Mouse (Mus musculus): ENCODE results near the gene Zmiz1. TPM values are rescaled to one million over a fixed set of nuclear protein-coding genes. Genes with fewer than 3 reads are reported as not detected.

The Zmiz1 gene
- total and polyA plus RNA-seq, 3 experiments: 3.7 to 45.8 (median 11.1) TPM

DNA sequence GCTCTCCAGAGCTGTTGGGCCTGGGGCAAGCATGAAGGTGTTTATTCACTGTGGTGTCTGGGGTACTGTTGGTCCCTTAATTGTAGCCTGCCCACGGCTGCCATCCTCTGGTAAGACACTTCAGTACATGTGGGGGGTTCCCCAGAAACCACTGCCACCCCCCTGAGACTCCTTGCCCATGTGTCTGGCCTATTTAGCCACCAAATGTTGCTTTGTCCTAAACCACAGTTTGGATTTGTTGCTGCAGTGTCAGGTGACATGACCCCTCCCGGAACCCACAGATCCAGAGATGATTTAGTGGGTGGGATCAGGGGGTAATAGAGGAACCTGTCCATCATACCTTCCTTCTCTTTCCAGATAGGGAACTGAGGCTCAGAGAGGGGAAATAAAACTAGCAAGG, 12.1 kb downstream of the Zmiz1 start:
- no peak for TF ChIP-seq POLR2A (IDR thresholded peaks at IDR 0.05; ENCODE audit: low read depth, low read length)
- TF ChIP-seq MAZ (IDR thresholded peaks at IDR 0.05; ENCODE audit: low read depth, low read length): peak; percentile 68; the same call in 1 of the 2 replicates
- peak; percentile 19 to 62; a peak in 3 of 4 replicates for TF ChIP-seq CTCF (conservative IDR thresholded peaks at IDR 0.05 in 1 of 2, IDR thresholded peaks at IDR 0.05 in 1 of 2; ENCODE audit: low read depth in 2 of 2, low read length in 2 of 2)
- peak; percentile 60 for TF ChIP-seq SMC3 (IDR thresholded peaks at IDR 0.05; ENCODE audit: low read depth, low read length)
- no peak for TF ChIP-seq PAX5 (IDR thresholded peaks at IDR 0.05; ENCODE audit: low read length)
- 0 out of 2 replicates have a peak, but pooled peaks have one; percentile 17 for TF ChIP-seq ETS1 (conservative IDR thresholded peaks at IDR 0.05; ENCODE audit: low read depth, low read length)
- TF ChIP-seq BHLHE40 (IDR thresholded peaks at IDR 0.05; ENCODE audit: low read depth, low read length): 0 out of 2 replicates have a peak, but pooled peaks have one; percentile 46
- TF ChIP-seq RAD21 (IDR thresholded peaks at IDR 0.05; ENCODE audit: low read depth, low read length): peak; percentile 63
- TF ChIP-seq MAX (IDR thresholded peaks at IDR 0.05; ENCODE audit: low read length): peak; percentile 41; the same call in 1 of the 2 replicates
- dilution Hi-C loops (cut with MboI; ENCODE audit: extremely low pct_ligation_motif_present, extremely low pct_unique_long_range_greater_than_20kb, low sequenced_read_pairs) (no loop called here), in situ Hi-C loops (cut with MboI; ENCODE audit: low pct_ligation_motif_present, low pct_unique_long_range_greater_than_20kb, low sequenced_read_pairs) (loop anchor here (10.0 to 25.0 kb wide), 2 partner anchors 356 to 984 kb away; partner anchors contain the start of genes Polr3a and Rps24)
- no peak overlapping the region for H3K9ac ChIP-seq (ENCODE audit: insufficient read depth, low read depth)
- no peak overlapping the region for H3K4me2 ChIP-seq (ENCODE audit: insufficient read depth, low read depth, poor library complexity, severe bottlenecking)
- no peaks in the 10 kb centered on the region for H3K27me3 ChIP-seq (replicated peaks)
- no peak overlapping the region for H3K4me3 ChIP-seq (replicated peaks in 1 of 3; ENCODE audit: low read depth in 2 of 3, low read length in 2 of 3, poor library complexity in 1 of 3)
- H3K36me3 ChIP-seq (replicated peaks in 1 of 2; ENCODE audit: control insufficient read depth in 1 of 2, insufficient read depth in 1 of 2, low read length in 1 of 2): peaks cover 0 to 8% of the 10 kb centered on the region in 2 experiments
- DNase-seq (ENCODE audit: extremely low read depth): peak; percentile 67
- peaks cover 57 to 84% of the 10 kb centered on the region in 2 experiments for H3K4me1 ChIP-seq (ENCODE audit: control insufficient read depth in 1 of 2, insufficient read depth in 2 of 2)
- H3K9me3 ChIP-seq (replicated peaks; ENCODE audit: low read length): no peaks in the 10 kb centered on the region
- no peak overlapping the region for H3K27ac ChIP-seq (ENCODE audit: insufficient read depth, low read depth)
- peaks cover 54% of the 10 kb centered on the region for H3K79me2 ChIP-seq (replicated peaks; ENCODE audit: control insufficient read depth, extremely low read depth, insufficient read depth, poor library complexity, severe bottlenecking)

DNA sequence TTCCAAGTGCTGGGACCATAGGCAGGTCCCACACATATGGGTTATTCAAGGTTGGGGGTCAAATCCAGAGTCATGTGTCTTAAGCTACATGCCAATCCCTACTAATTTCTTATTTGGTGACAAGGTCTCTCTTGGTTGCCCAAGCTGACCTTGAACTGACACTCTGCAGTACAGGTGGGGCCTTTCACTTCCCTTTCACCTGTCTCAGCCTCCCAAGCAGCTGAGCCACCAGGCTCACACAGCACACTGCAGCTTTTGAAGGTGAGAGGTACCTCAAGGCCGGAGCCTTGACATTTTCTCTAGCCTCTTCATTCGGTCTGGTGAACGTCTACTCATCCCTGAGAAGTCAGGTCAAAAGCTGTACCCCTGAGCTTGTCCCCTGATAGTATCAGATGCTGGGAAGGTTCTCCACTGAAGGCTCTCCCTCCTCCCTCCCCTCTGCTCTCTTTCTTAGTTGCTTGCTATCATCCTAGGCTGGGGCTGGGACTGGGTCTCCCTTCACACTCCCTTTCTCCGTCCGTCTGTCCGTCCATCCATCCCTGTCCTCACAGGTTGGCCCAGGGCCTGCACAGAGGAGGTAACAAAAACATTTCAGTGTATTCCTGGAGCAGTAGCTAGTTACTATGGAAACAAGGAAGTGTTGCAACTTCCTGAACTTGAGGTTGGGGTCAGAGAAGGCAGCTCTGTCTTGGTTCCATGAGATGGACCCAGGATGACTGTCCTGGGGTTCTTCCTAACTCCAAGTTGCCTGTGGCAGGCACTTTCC, 13.3 kb downstream of the Zmiz1 start:
- Histone ChIP-seq H3K9ac (ENCODE audit: insufficient read depth, low read depth) (no peak overlapping the region), H3K4me3 (replicated peaks in 1 of 3; ENCODE audit: low read depth in 2 of 3, low read length in 2 of 3, poor library complexity in 1 of 3) (no peak overlapping the region), H3K79me2 (replicated peaks; ENCODE audit: control insufficient read depth, extremely low read depth, insufficient read depth, poor library complexity, severe bottlenecking) (peaks cover 50% of the 10 kb centered on the region), H3K4me1 (ENCODE audit: control insufficient read depth in 1 of 2, insufficient read depth in 2 of 2) (peaks cover 69 to 92% of the 10 kb centered on the region in 2 experiments), H3K27ac (ENCODE audit: insufficient read depth, low read depth) (peak overlapping the region; percentile 92), H3K4me2 (ENCODE audit: insufficient read depth, low read depth, poor library complexity, severe bottlenecking) (no peak overlapping the region), H3K36me3 (replicated peaks in 1 of 2; ENCODE audit: control insufficient read depth in 1 of 2, insufficient read depth in 1 of 2, low read length in 1 of 2) (peaks cover 0 to 13% of the 10 kb centered on the region in 2 experiments), H3K9me3 (replicated peaks; ENCODE audit: low read length) (no peaks in the 10 kb centered on the region), H3K27me3 (replicated peaks) (no peaks in the 10 kb centered on the region)
- dilution Hi-C loops (cut with MboI; ENCODE audit: extremely low pct_ligation_motif_present, extremely low pct_unique_long_range_greater_than_20kb, low sequenced_read_pairs): no loop called here
- DNase-seq (ENCODE audit: extremely low read depth): no peak
- TF ChIP-seq TCF12 (IDR thresholded peaks at IDR 0.05; ENCODE audit: low read depth, low read length) (peak; percentile 34; the same call in 1 of the 2 replicates), SMC3 (IDR thresholded peaks at IDR 0.05; ENCODE audit: low read depth, low read length) (no peak), IRF4 (IDR thresholded peaks at IDR 0.05; ENCODE audit: low read depth, low read length) (peak; percentile 46)
- in situ Hi-C loops (cut with MboI; ENCODE audit: low pct_ligation_motif_present, low pct_unique_long_range_greater_than_20kb, low sequenced_read_pairs): loop anchor here (10.0 to 25.0 kb wide), 2 partner anchors 357 to 985 kb away; partner anchors contain the start of genes Polr3a and Rps24

Data from CH12.LX (cell line).